Mouse (Mus musculus) kidney, embryonic 14.5 days (tissue): Measurements from ENCODE around the gene Nom1. TPM values are rescaled to one million over a fixed set of nuclear protein-coding genes. Genes with fewer than 3 reads are reported as not detected.

Experiments used
- ATAC-seq: fragments of 200-750 bp; cut with Nextera tagmentation; 2 replicates; pipeline ENCODE4 v1.8.0; 2017; ENCODE audit warnings: moderate number of reproducible peaks, mild to moderate bottlenecking, moderate TSS enrichment, moderate library complexity; ENCODE audit not compliant: low FRiP score, low TSS enrichment
- H3K27ac ChIP-seq: fragments of 300-500 bp; sonication (generic); 2 replicates; pipeline ENCODE4 v1.5.1; 2014; ENCODE audit warnings: low read depth, mild to moderate bottlenecking, low read length, moderate library complexity, mixed read lengths
- H3K27me3 ChIP-seq: fragments of 300-500 bp; sonication (generic); 2 replicates; pipeline ENCODE4 v1.6.1; 2014; ENCODE audit warnings: mild to moderate bottlenecking, low read length; ENCODE audit not compliant: control insufficient read depth, insufficient read depth
- H3K36me3 ChIP-seq: fragments of 300-500 bp; sonication (generic); 2 replicates; pipeline ENCODE4 v1.6.1; 2014; ENCODE audit warnings: low read length, mixed read lengths; ENCODE audit not compliant: control insufficient read depth, insufficient read depth
- H3K4me1 ChIP-seq: fragments of 300-500 bp; sonication (generic); 2 replicates; pipeline ENCODE4 v1.6.1; 2014; ENCODE audit warnings: low read length, mixed read lengths; ENCODE audit not compliant: control insufficient read depth, insufficient read depth
- H3K4me2 ChIP-seq: fragments of 300-500 bp; sonication (generic); replicated peaks from 2 replicates; pipeline ENCODE4 v1.6.1; 2014; ENCODE audit warnings: low read depth, mild to moderate bottlenecking, low read length
- H3K4me3 ChIP-seq: fragments of 300-500 bp; sonication (generic); 2 replicates; pipeline ENCODE4 v1.5.1; 2014; ENCODE audit warnings: mild to moderate bottlenecking, low read length
- H3K9ac ChIP-seq: fragments of 300-500 bp; sonication (generic); 2 replicates; pipeline ENCODE4 v1.6.1; 2014; ENCODE audit warnings: low read depth, mild to moderate bottlenecking, low read length, moderate library complexity
- H3K9me3 ChIP-seq: fragments of 300-500 bp; sonication (generic); 2 replicates; pipeline ENCODE4 v1.6.1; 2016; ENCODE audit warnings: low read length; ENCODE audit not compliant: control insufficient read depth
- WGBS: fragments of 180-500 bp; shearing (Covaris S2); extraction: QIAGEN DNeasy Blood & Tissue Kit; methylation state at CpG from one replicate; pipeline ENCODE4 v1.1.7; 2014; 5-methylcytosine and 5-hydroxymethylcytosine counted together
- polyA plus RNA-seq: library from polyadenylated mRNA; unstranded; fragments of >200 nt; fragmentation: Nextera tagmentation; extraction: Ambion mirVana; gene quantifications from 2 replicates; pipeline ENCODE4 v1.2.1, GENCODE M21; 2014

Nom1 gene
- polyA plus RNA-seq, 1 experiment from 2014 or later = 20.7 TPM

GRCm38 (mm10) chr5:29485941-29486320 is 51.5 kb downstream of the Nom1 start:
- no peak overlapping the region; the same call in 1 of the 2 replicates for H3K4me3 ChIP-seq
- no peak overlapping the region for H3K4me2 ChIP-seq
- WGBS = 2% methylated on average over 10 of the region's 10 CpGs
- H3K27me3 ChIP-seq = peaks cover 94% of the 10 kb centered on the region
- H3K9ac ChIP-seq = no peak overlapping the region
- ATAC-seq = no peak
- H3K9me3 ChIP-seq = no peaks in the 10 kb centered on the region
- no peak overlapping the region for H3K27ac ChIP-seq
- H3K4me1 ChIP-seq = no peaks in the 10 kb centered on the region
- H3K36me3 ChIP-seq = no peaks in the 10 kb centered on the region

GRCm38 (mm10) chr5:29487321-29487720 is 52.9 kb downstream of the Nom1 start:
- no peak for ATAC-seq
- Histone ChIP-seq H3K9ac (no peak overlapping the region), H3K4me1 (no peaks in the 10 kb centered on the region), H3K4me3 (no peak overlapping the region), H3K27ac (no peak overlapping the region), H3K4me2 (no peak overlapping the region), H3K9me3 (no peaks in the 10 kb centered on the region), H3K27me3 (peaks cover 89% of the 10 kb centered on the region), H3K36me3 (no peaks in the 10 kb centered on the region)
- 20% methylated on average over 13 of the region's 13 CpGs for WGBS

- no peak overlapping the region for H3K4me3 ChIP-seq
- H3K9ac ChIP-seq = no peak overlapping the region
- no peaks in the 10 kb centered on the region for H3K4me1 ChIP-seq
- H3K36me3 ChIP-seq = no peaks in the 10 kb centered on the region
- 57% methylated on average over 3 of the region's 3 CpGs for WGBS
- H3K27me3 ChIP-seq = no peaks in the 10 kb centered on the region
- ATAC-seq = no peak
- H3K27ac ChIP-seq = no peak overlapping the region
- H3K9me3 ChIP-seq = no peaks in the 10 kb centered on the region
- H3K4me2 ChIP-seq = no peak overlapping the region
Observed at GRCm38 (mm10) chr5:29507013-29507412, 72.5 kb downstream of the Nom1 start.

Other genes starting within 250 kb of the Nom1 start
- gene Rnf32, start 238.7 kb upstream of the Nom1 start, polyA plus RNA-seq = 3.0 and 3.5 TPM in 2 replicates
- gene Lmbr1, start 56.3 kb upstream of the Nom1 start, polyA plus RNA-seq = 9.0 and 14.6 TPM in 2 replicates
- not detected in 2 replicates for gene Mnx1, start 43.8 kb downstream of the Nom1 start, polyA plus RNA-seq
- gene Ube3c, start 134.6 kb downstream of the Nom1 start, polyA plus RNA-seq = 26.0 and 42.2 TPM in 2 replicates